Mouse (Mus musculus): ENCODE data around the gene Tex52. TPM values are rescaled to one million over a fixed set of nuclear protein-coding genes. Genes with fewer than 3 reads are reported as not detected.

Tex52 gene
- total and polyA plus RNA-seq, 3 experiments, result 0.07 TPM; not detected in 2

GRCm38 (mm10) chr6:128362381-128363006 is 12.8 kb upstream of the Tex52 start, which contains the start of the genes Rhno1 and Foxm1 (continued):
- TF ChIP-seq CHD1 (IDR thresholded peaks at IDR 0.05; ENCODE audit: low read depth, low read length), result no peak; the same call in 1 of the 2 replicates
- TF ChIP-seq MXI1 (IDR thresholded peaks at IDR 0.05; ENCODE audit: low read depth, low read length), result peak; percentile 66
- TF ChIP-seq TCF12 (IDR thresholded peaks at IDR 0.05; ENCODE audit: low read depth, low read length), result no peak

GRCm38 (mm10) chr6:128363007-128363825 is 12.0 kb upstream of the Tex52 start:
- peak; percentile 61 for DNase-seq (ENCODE audit: low read depth, low spot score)
- H3K4me1 ChIP-seq (ENCODE audit: control insufficient read depth in 1 of 2, insufficient read depth in 2 of 2, low read length in 2 of 2), result peaks cover 2 to 7% of the 10 kb centered on the region in 2 experiments; a peak in 2 of 4 replicates
- peak; percentile 22; the same call in 1 of the 2 replicates for TF ChIP-seq SIN3A (IDR thresholded peaks at IDR 0.05; ENCODE audit: low read length)
- TF ChIP-seq ETS1 (IDR thresholded peaks at IDR 0.05; ENCODE audit: low read depth, low read length), result 0 out of 2 replicates have a peak, but pooled peaks have one; percentile 19
- TF ChIP-seq MAZ (IDR thresholded peaks at IDR 0.05; ENCODE audit: low read depth, low read length), result 0 out of 2 replicates have a peak, but pooled peaks have one; percentile 52
- no peak for TF ChIP-seq GATA1 (IDR thresholded peaks at IDR 0.05; ENCODE audit: low read depth, low read length)
- peak in 1 of 2 experiments; percentile 8; a peak in 1 of 4 replicates for TF ChIP-seq POLR2A (IDR thresholded peaks at IDR 0.05; ENCODE audit: control insufficient read depth in 1 of 2, insufficient read depth in 1 of 2, low read depth in 1 of 2, low read length in 2 of 2, poor library complexity in 1 of 2)

GRCm38 (mm10) chr6:128364721-128365120 is 10.5 kb upstream of the Tex52 start:
- Histone ChIP-seq H3K27me3 (ENCODE audit: control insufficient read depth in 1 of 2, insufficient read depth in 2 of 2, low read length in 2 of 2) (no peaks in the 10 kb centered on the region), H3K4me3 (ENCODE audit: control insufficient read depth in 1 of 2, insufficient read depth in 1 of 2, low read depth in 2 of 2, low read length in 2 of 2) (no peak overlapping the region), H3K27ac (ENCODE audit: control insufficient read depth, low read depth, low read length) (no peak overlapping the region), H3K4me1 (ENCODE audit: control insufficient read depth in 1 of 2, insufficient read depth in 2 of 2, low read length in 2 of 2) (peaks cover 2 to 7% of the 10 kb centered on the region in 2 experiments; a peak in 2 of 4 replicates), H3K36me3 (ENCODE audit: control insufficient read depth in 1 of 2, insufficient read depth in 2 of 2, low read length in 2 of 2) (peaks cover 8 to 15% of the 10 kb centered on the region in 2 experiments), H3K79me2 (ENCODE audit: control insufficient read depth, insufficient read depth, low read length, poor library complexity) (peaks cover 45% of the 10 kb centered on the region), H3K9me3 (replicated peaks; ENCODE audit: insufficient read depth, low read length) (no peaks in the 10 kb centered on the region), H3K9ac (ENCODE audit: control insufficient read depth, low read depth, low read length, poor library complexity, severe bottlenecking) (no peak overlapping the region)
- TF ChIP-seq CHD1 (IDR thresholded peaks at IDR 0.05; ENCODE audit: low read depth, low read length) (no peak), HCFC1 (IDR thresholded peaks at IDR 0.05; ENCODE audit: low read depth, low read length) (no peak), CTCF (IDR thresholded peaks at IDR 0.05 in 2 of 3, conservative IDR thresholded peaks at IDR 0.05 in 1 of 3; ENCODE audit: control insufficient read depth in 1 of 3, insufficient read depth in 1 of 3, low read depth in 2 of 3, low read length in 3 of 3, poor library complexity in 1 of 3, severe bottlenecking in 1 of 3) (no peak), JUND (IDR thresholded peaks at IDR 0.05; ENCODE audit: low read depth, low read length) (no peak), SMC3 (IDR thresholded peaks at IDR 0.05; ENCODE audit: low read depth, low read length) (no peak), ZMIZ1 (IDR thresholded peaks at IDR 0.05; ENCODE audit: low read depth, low read length) (no peak), UBTF (IDR thresholded peaks at IDR 0.05; ENCODE audit: borderline replicate concordance, insufficient read depth, low read depth, low read length) (no peak), MYB (IDR thresholded peaks at IDR 0.05; ENCODE audit: low read depth, low read length) (no peak), MXI1 (IDR thresholded peaks at IDR 0.05; ENCODE audit: low read depth, low read length) (no peak), MYC (IDR thresholded peaks at IDR 0.05; ENCODE audit: low read depth, low read length) (no peak), GATA1 (IDR thresholded peaks at IDR 0.05; ENCODE audit: low read depth, low read length) (no peak), E2F4 (IDR thresholded peaks at IDR 0.05; ENCODE audit: borderline replicate concordance, low read depth, low read length) (no peak), ZKSCAN1 (IDR thresholded peaks at IDR 0.05; ENCODE audit: low read depth, low read length) (no peak), MAFK (IDR thresholded peaks at IDR 0.05; ENCODE audit: borderline replicate concordance, low read depth, low read length) (no peak), SIN3A (IDR thresholded peaks at IDR 0.05; ENCODE audit: low read length) (no peak), GABPA (IDR thresholded peaks at IDR 0.05; ENCODE audit: low read depth, low read length) (no peak), POLR2AphosphoS5 (IDR thresholded peaks at IDR 0.05; ENCODE audit: borderline replicate concordance, low read depth, low read length) (no peak), NRF1 (IDR thresholded peaks at IDR 0.05; ENCODE audit: insufficient read depth, low read depth, low read length, poor library complexity, severe bottlenecking) (no peak), MEF2A (IDR thresholded peaks at IDR 0.05; ENCODE audit: extremely low read depth, insufficient replicate concordance, low read depth, low read length, poor library complexity, severe bottlenecking) (no peak)
- DNase-seq (ENCODE audit: low read depth, low spot score), result no peak

More at GRCm38 (mm10) chr6:128363007-128363825, 12.0 kb upstream of the Tex52 start:
- peak overlapping the region; percentile 75 to 88 for H3K4me3 ChIP-seq (ENCODE audit: control insufficient read depth in 1 of 2, insufficient read depth in 1 of 2, low read depth in 2 of 2, low read length in 2 of 2)
- no peaks in the 10 kb centered on the region for H3K9me3 ChIP-seq (replicated peaks; ENCODE audit: insufficient read depth, low read length)
- peaks cover 3 to 15% of the 10 kb centered on the region in 2 experiments for H3K36me3 ChIP-seq (ENCODE audit: control insufficient read depth in 1 of 2, insufficient read depth in 2 of 2, low read length in 2 of 2)
- peak overlapping the region; percentile 59 for H3K27ac ChIP-seq (ENCODE audit: control insufficient read depth, low read depth, low read length)
- no peaks in the 10 kb centered on the region for H3K27me3 ChIP-seq (ENCODE audit: control insufficient read depth in 1 of 2, insufficient read depth in 2 of 2, low read length in 2 of 2)
- H3K79me2 ChIP-seq (ENCODE audit: control insufficient read depth, insufficient read depth, low read length, poor library complexity), result peaks cover 46% of the 10 kb centered on the region
- H3K9ac ChIP-seq (ENCODE audit: control insufficient read depth, low read depth, low read length, poor library complexity, severe bottlenecking), result peak overlapping the region; percentile 88
